Mouse (Mus musculus): ENCODE results near the gene Rabgef1.

DNA sequence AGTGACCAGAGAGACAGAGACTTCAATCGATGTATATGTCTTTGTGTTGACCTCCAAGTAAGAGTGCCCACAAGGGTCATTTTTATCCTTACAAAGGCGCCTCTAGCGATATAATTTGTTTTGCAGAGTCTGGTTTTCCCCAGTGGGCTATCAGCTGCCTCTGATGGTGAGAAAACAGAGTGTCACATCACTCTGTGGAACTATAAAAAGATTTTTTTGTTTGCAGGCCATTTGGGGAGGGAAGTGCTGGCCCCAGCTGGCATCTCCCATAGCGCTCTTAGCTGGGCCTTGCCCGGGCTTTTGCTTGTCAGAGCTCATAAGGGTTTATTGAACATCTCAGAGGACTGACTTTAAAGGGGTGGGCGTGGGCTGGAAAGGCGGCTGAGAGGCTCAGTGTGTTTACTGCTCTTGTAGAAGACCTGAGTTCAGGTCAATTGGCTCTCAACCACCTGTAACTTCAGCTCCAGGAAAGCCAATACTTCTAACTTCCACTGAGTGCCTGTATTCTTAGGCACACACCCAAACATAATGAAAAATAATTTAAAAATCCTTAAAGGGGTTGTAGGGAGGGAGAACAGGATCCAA is 21.8 kb upstream of the Rabgef1 start:
- TF ChIP-seq TAL1 (IDR thresholded peaks at IDR 0.05; ENCODE audit: low read length) (no peak), GATA1 (IDR thresholded peaks at IDR 0.05; ENCODE audit: low read length) (no peak)
